Mouse (Mus musculus) CH12.LX (cell line): ENCODE measurements at regions not wholly inside any gene's neighbourhood (a gene's known extent, or its start where the extent isn't known, plus 50 kb on each side); places are given as distances from the start of the nearest gene placed in this dataset.

ENCODE experiments used
- CTCF ChIP-seq, 2 experiments: IDR thresholded peaks in 1 of 2; conservative IDR thresholded peaks in 1 of 2; 2 replicates each; pipeline ENCODE4 v1.5.1; 2011 to 2012; ENCODE audit warnings: low read depth in 2 of 2, low read length in 2 of 2, improper control_type of control experiment in 1 of 2, inconsistent platforms in 1 of 2, mild to moderate bottlenecking in 1 of 2, moderate library complexity in 1 of 2
- GABPA ChIP-seq: IDR thresholded peaks from 2 replicates; pipeline ENCODE4 v1.6.1; 2012; ENCODE audit warnings: low read depth, low read length, improper control_type of control experiment, inconsistent platforms; ENCODE audit not compliant: insufficient replicate concordance
- MYC ChIP-seq: IDR thresholded peaks from 2 replicates; pipeline ENCODE4 v1.6.1; 2011; ENCODE audit warnings: low read depth, mild to moderate bottlenecking, improper control_type of control experiment, low read length

DNA sequence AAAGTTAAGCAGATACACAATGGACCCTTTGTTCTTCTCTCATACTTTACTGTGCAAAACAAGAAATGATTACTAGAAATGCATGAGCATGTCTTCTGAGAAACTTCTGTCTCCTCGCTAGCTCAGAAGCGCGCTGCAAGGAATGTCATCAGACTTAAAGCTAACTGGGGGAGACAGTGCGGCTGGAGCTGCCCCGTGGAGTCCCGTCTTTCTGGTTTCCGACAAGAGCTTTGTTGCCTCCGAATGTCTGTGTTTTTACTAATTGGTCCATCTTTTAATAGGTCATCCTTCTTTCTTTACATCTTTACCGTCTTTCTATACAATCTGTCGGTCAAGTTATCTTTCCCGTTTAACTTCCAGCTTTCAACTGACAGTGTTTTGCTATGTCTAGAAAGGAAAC lies 140.0 kb downstream of the Mycn start:
- TF ChIP-seq CTCF (conservative IDR thresholded peaks at IDR 0.05 in 1 of 2, IDR thresholded peaks at IDR 0.05 in 1 of 2; ENCODE audit: low read depth in 2 of 2, low read length in 2 of 2), result no peak
- no peak for TF ChIP-seq GABPA
- no peak for TF ChIP-seq MYC
